Mouse (Mus musculus): ENCODE data around the gene 1110008P14Rik.

Gene 1110008P14Rik

GRCm38 (mm10) chr2:32342539-32343350 is 39.0 kb downstream of the 1110008P14Rik start:
- no peak for DNase-seq (ENCODE audit: extremely low read depth, low read depth)

GRCm38 (mm10) chr2:32342039-32342438 is 39.7 kb downstream of the 1110008P14Rik start:
- no peak for DNase-seq (ENCODE audit: extremely low read depth, low read depth)

- DNase-seq (ENCODE audit: extremely low read depth, low read depth), result no peak
Measured at GRCm38 (mm10) chr2:32341634-32341939, 40.2 kb downstream of the 1110008P14Rik start.

- DNase-seq (ENCODE audit: extremely low read depth, low read depth), result no peak
Measured at GRCm38 (mm10) chr2:32340836-32341633, 40.7 kb downstream of the 1110008P14Rik start.

GRCm38 (mm10) chr2:32339912-32340642 is 41.7 kb downstream of the 1110008P14Rik start:
- no peak for DNase-seq (ENCODE audit: extremely low read depth, low read depth)

- no peak for DNase-seq (ENCODE audit: extremely low read depth, low read depth)
Measured at GRCm38 (mm10) chr2:32335888-32336287, 45.9 kb downstream of the 1110008P14Rik start.

GRCm38 (mm10) chr2:32332159-32332558 is 49.6 kb downstream of the 1110008P14Rik start:
- DNase-seq (ENCODE audit: extremely low read depth, low read depth), result no peak

GRCm38 (mm10) chr2:32329531-32329930 is 52.2 kb downstream of the 1110008P14Rik start:
- no peak for DNase-seq (ENCODE audit: extremely low read depth, low read depth)

GRCm38 (mm10) chr2:32328911-32329460 is 52.8 kb downstream of the 1110008P14Rik start:
- no peak for DNase-seq (ENCODE audit: extremely low read depth, low read depth)

- no peak for DNase-seq (ENCODE audit: extremely low read depth, low read depth)
Measured at GRCm38 (mm10) chr2:32327200-32327599, 54.5 kb downstream of the 1110008P14Rik start.
